Mouse (Mus musculus) midbrain, embryonic 16.5 days (tissue): ENCODE results near the gene Gfer. TPM values are rescaled to one million over a fixed set of nuclear protein-coding genes. Genes with fewer than 3 reads are reported as not detected.
"Not testable (repeated sequence)": the region's sequence is repeated elsewhere in the genome, so short reads cannot be mapped to it uniquely, and the experiment has no call there.

Experiments
- ATAC-seq: fragments of 200-750 bp; cut with Nextera tagmentation; 2 replicates; pipeline ENCODE4 v1.8.0; 2017; ENCODE audit warnings: moderate TSS enrichment
- H3K27ac ChIP-seq: fragments of 300-500 bp; sonication (generic); 2 replicates; pipeline ENCODE4 v1.5.1; 2014; ENCODE audit warnings: mild to moderate bottlenecking, low read length, mixed read lengths
- H3K27me3 ChIP-seq: fragments of 300-500 bp; sonication (generic); 2 replicates; pipeline ENCODE4 v1.6.1; 2014; ENCODE audit warnings: low read depth, low read length, mixed read lengths; ENCODE audit not compliant: control insufficient read depth, insufficient read depth
- H3K36me3 ChIP-seq: fragments of 300-500 bp; sonication (generic); 2 replicates; pipeline ENCODE4 v1.6.1; 2014; ENCODE audit warnings: mild to moderate bottlenecking, low read length, moderate library complexity, mixed read lengths; ENCODE audit not compliant: control insufficient read depth, insufficient read depth
- H3K4me1 ChIP-seq: fragments of 300-500 bp; sonication (generic); 2 replicates; pipeline ENCODE4 v1.6.1; 2014; ENCODE audit warnings: mild to moderate bottlenecking, low read length, mixed read lengths; ENCODE audit not compliant: control insufficient read depth, insufficient read depth
- H3K4me2 ChIP-seq: fragments of 300-500 bp; sonication (generic); 2 replicates; pipeline ENCODE4 v1.6.1; 2014; ENCODE audit warnings: mild to moderate bottlenecking, low read length, mixed read lengths
- H3K4me3 ChIP-seq: fragments of 300-500 bp; sonication (generic); 2 replicates; pipeline ENCODE4 v1.5.1; 2014; ENCODE audit warnings: low read depth, mild to moderate bottlenecking, low read length, moderate library complexity, mixed read lengths
- H3K9ac ChIP-seq: fragments of 300-500 bp; sonication (generic); 2 replicates; pipeline ENCODE4 v1.6.1; 2014; ENCODE audit warnings: low read depth, low read length, mixed read lengths
- H3K9me3 ChIP-seq: fragments of 300-500 bp; sonication (generic); replicated peaks from 2 replicates; pipeline ENCODE4 v1.6.1; 2014; ENCODE audit warnings: mild to moderate bottlenecking, low read length, mixed read lengths; ENCODE audit not compliant: control insufficient read depth, poor library complexity, severe bottlenecking
- WGBS: fragments of 180-500 bp; shearing (Covaris S2); extraction: QIAGEN DNeasy Blood & Tissue Kit; methylation state at CpG from one replicate; pipeline ENCODE4 v1.1.7; 2014; 5-methylcytosine and 5-hydroxymethylcytosine counted together
- polyA plus RNA-seq: library from polyadenylated mRNA; unstranded; fragments of >200 nt; fragmentation: Nextera tagmentation; extraction: Ambion mirVana; gene quantifications from 2 replicates; pipeline ENCODE4 v1.2.1, GENCODE M21; 2015

Gfer gene
- polyA plus RNA-seq, 1 experiment from 2014 or later = 33.7 TPM

DNA sequence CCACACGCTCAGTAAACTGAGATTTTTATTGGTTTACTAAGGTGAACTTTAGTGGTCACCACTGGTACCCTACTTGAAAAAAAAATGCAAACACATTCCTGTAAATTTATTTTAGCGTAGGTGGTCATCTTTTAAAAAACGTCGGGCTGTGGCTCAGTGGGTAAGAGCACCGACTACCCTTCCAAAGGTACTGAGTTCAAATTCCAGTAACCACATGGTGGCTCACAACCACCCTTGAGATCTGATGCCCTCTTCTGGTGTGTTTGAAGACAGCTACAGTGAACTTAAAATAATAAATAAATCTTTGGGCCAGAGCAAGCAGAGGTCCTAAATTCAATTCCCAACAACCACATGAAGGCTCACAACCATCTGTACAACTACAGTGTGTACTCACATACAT lies 23.0 kb upstream of the Gfer start:
- Histone ChIP-seq H3K4me1 (peaks cover 25% of the 10 kb centered on the region), H3K9ac (peak overlapping the region; percentile 89), H3K4me3 (peak overlapping the region; percentile 79), H3K4me2 (peak overlapping the region; percentile 47)
- not testable (repeated sequence) for H3K27ac ChIP-seq, ATAC-seq, H3K27me3 ChIP-seq, H3K36me3 ChIP-seq, H3K9me3 ChIP-seq
- whole genome bisulfite sequencing = 70% methylated on average over 5 of the region's 5 CpGs

DNA sequence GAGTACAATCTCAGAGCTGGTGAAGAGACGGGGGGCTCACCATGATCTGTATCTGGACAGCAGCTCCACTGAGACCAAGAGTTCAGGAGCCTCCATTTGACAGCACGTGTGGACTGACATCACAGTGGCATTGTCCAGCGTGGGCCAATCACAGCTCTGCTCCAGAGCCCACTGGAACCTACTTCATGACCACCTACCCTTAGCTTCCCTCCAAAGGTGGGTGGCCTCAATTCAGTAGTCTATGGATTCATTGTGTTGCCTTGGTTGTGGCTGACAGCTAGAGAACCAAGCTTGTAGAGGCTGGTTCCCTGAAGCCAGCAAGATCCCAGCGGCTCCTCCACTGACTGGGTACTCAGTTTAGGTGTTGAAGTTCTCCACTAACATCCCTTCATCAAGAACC lies 22.0 kb upstream of the Gfer start, which contains the start of the genes Rnf151 and Rps2:
Gene Rnf151, minus strand, starts transcription at position 121 of the 400 bp plus-strand sequence.
Gene Rps2, plus strand, starts transcription at position 174 of the 400 bp plus-strand sequence.
- H3K9ac ChIP-seq = 0 out of 2 replicates have a peak within 1 kb of the TSS, but pooled peaks have one; percentile 89
- no peaks in the 10 kb centered on the region for H3K27me3 ChIP-seq
- H3K4me2 ChIP-seq = peak within 1 kb of the TSS; percentile 47
- H3K4me3 ChIP-seq = no peak within 1 kb of the TSS; the same call in 1 of the 2 replicates
- H3K27ac ChIP-seq = no peak within 1 kb of the TSS
- H3K9me3 ChIP-seq = no peaks in the 10 kb centered on the region
- WGBS = 86% methylated on average over 4 of the region's 4 CpGs
- H3K36me3 ChIP-seq = peaks cover 8% of the 10 kb centered on the region
- peaks cover 17% of the 10 kb centered on the region for H3K4me1 ChIP-seq
- no peak for ATAC-seq

DNA sequence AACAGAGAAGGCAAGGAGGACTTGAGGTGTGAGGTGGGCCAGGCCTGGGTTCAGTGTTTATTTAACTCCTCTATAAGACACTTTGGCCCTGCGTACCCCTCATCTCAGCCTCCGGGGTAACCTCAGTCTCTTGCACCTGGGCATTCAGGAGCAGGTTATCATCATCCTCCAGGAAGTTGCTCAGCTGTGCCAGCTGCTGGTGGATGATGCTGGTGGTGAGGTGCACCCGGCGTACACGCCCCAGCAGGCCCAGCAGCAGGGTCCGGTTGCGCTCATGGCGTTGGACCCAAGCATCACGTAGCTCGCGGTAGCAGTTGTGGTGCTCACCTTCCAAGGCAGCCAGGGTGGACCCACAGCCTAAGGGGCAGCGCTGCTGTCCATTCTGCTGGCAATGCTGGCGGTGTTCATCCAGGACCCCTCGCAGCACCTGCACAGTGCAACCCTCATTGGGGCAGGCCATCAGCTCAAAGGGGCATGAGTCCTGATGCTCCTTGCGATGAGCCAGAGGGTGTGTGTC lies 20.3 kb upstream of the Gfer start:
- H3K4me3 ChIP-seq = no peak overlapping the region
- H3K36me3 ChIP-seq = peaks cover under 1% of the 10 kb centered on the region
- ATAC-seq = no peak
- peaks cover 8% of the 10 kb centered on the region; the same call in 1 of the 2 replicates for H3K4me1 ChIP-seq
- no peak overlapping the region for H3K9ac ChIP-seq
- H3K9me3 ChIP-seq = no peaks in the 10 kb centered on the region
- no peaks in the 10 kb centered on the region for H3K27me3 ChIP-seq
- H3K27ac ChIP-seq = no peak overlapping the region
- no peak overlapping the region for H3K4me2 ChIP-seq
- WGBS = 93% methylated on average over 15 of the region's 15 CpGs

DNA sequence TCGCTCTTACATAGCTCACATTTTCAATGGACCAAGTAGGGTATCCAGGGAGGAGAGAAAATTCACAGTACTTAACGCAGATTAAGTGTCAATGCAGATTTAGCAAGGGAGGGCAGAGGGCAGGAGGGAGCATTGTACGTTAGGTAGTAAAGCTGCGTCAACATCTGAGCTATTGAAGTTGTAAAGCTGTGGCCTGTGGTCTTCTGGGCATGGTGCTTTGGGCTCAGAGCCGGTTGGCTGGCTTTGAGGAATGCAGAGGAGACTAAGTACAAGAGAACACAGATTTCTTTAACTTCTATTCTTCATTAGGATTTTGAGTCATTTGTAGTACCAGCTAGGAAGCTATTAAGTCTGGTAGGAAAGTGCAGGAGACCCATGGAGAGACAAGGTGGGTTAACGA lies 19.6 kb upstream of the Gfer start:
- ATAC-seq = no peak
- 19% methylated on average over 6 of the region's 6 CpGs for WGBS
- no peak overlapping the region for H3K27ac ChIP-seq
- H3K4me3 ChIP-seq = no peak overlapping the region
- H3K9me3 ChIP-seq = no peaks in the 10 kb centered on the region
- peaks cover 4% of the 10 kb centered on the region; the same call in 1 of the 2 replicates for H3K4me1 ChIP-seq
- no peak overlapping the region for H3K4me2 ChIP-seq
- no peaks in the 10 kb centered on the region for H3K27me3 ChIP-seq
- no peak overlapping the region for H3K9ac ChIP-seq
- no peaks in the 10 kb centered on the region; the same call in 1 of the 2 replicates for H3K36me3 ChIP-seq

DNA sequence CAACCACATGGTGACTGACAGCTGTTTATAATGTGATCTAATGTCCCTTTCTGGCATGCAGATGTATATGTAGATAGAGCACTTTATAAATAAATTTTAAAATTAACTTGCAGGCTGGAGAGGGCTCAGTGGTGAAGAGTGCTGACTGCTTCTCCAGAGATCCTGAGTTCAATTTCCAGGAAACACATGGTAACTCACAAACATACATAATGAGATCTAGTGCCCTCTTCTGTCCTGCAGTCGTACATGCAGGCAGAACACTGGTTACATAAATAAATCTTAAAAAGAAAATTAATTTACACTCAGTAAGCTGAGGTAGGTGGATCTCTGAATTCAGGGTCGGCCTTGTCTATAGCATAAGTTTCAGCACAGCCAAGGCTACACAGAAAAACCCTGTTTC lies 12.7 kb upstream of the Gfer start:
- Histone ChIP-seq H3K9ac (no peak overlapping the region), H3K4me3 (no peak overlapping the region), H3K4me2 (no peak overlapping the region), H3K4me1 (peaks cover 10% of the 10 kb centered on the region), H3K9me3 (no peaks in the 10 kb centered on the region), H3K27me3 (no peaks in the 10 kb centered on the region), H3K27ac (no peak overlapping the region), H3K36me3 (peaks cover 12% of the 10 kb centered on the region)
- WGBS = 30% methylated on average over 2 of the region's 2 CpGs
- no peak for ATAC-seq

DNA sequence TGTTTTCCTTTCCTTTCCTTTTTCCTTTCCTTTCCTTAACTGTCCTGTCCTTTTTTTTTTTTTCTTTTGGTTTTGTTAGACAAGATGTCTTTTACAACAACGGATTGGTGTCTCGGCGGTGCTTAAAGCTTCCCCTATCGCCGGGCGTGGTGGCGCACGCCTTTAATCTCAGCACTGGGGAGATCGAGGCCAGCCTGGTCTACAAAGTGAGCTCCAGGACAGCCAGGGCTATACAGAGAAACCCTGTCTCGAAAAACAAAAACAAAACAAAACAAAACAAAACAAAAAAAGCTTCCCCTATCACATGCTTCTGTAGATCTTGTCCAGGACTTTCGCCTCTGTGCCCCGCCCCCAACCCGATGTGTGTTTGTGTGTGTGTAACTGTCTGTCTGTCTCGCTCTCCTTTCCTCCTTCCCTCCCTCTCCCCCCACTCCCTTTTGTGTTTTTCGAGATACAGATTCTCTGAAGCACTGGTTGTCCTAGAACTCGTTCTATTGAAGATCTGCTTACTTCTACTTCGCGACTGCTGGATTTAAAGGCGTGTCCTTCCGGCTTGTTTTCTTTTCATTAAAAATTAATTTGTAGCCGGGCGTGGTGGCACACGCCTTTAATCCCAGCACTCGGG lies 12.0 kb upstream of the Gfer start:
- Histone ChIP-seq H3K9me3 (no peaks in the 10 kb centered on the region), H3K27ac (peak overlapping the region; percentile 76), H3K36me3 (peaks cover 15% of the 10 kb centered on the region), H3K27me3 (no peaks in the 10 kb centered on the region), H3K9ac (peak overlapping the region; percentile 80), H3K4me1 (peaks cover 10% of the 10 kb centered on the region), H3K4me2 (peak overlapping the region; percentile 89), H3K4me3 (peak overlapping the region; percentile 81)
- 0 out of 2 replicates have a peak, but pooled peaks have one; percentile 41 for ATAC-seq
- 7% methylated on average over 24 of the region's 24 CpGs for WGBS

DNA sequence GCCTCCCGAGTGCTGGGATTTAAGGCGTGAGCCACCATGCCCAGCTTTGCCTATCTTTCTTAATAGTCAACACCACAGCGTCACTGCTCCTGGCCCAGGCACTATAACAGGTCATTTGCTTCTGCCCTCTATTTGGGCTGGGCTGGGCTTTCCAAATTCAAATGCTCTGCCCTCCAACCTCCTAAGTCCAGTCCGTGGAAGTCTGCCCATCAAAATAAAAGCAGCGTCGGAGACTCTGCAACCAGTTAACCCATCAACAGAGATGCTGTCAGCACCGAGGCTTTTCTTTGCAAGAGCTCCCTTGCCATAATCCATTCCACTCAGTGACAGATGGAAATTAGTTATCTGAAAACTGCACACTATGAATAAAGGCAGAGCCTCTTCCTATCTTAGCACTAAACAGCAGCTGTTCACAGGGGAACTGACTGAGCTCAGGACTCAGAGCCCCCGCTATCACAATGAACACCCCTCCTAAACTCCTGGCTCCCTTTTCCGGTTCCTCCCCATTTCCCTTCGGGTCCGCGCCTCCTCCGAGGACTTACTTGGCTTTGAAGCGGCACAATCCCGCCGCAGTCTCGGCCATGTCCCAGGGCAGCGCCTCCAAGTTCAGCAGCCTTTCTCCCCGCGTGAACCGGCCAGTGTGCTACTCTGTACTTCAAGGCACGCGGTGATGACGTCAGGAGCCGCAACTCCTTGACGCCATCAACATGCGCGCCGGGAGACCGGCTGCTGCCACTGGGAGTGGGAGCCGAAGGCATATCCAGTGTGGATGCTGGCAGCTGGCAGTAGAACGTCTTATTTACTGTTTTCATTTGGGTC lies 11.2 kb upstream of the Gfer start, which contains the start of gene Tbl3:
Gene Tbl3, minus strand, starts transcription at position 679 of the 819 bp plus-strand sequence.
- Histone ChIP-seq H3K27ac (peak within 1 kb of the TSS; percentile 76), H3K36me3 (peaks cover 17% of the 10 kb centered on the region), H3K27me3 (no peaks in the 10 kb centered on the region), H3K4me1 (peaks cover 10% of the 10 kb centered on the region), H3K9ac (peak within 1 kb of the TSS; percentile 80), H3K4me2 (peak within 1 kb of the TSS; percentile 89), H3K9me3 (no peaks in the 10 kb centered on the region), H3K4me3 (peak within 1 kb of the TSS; percentile 81)
- 4% methylated on average over 32 of the region's 32 CpGs for WGBS
- peak; percentile 89 for ATAC-seq

DNA sequence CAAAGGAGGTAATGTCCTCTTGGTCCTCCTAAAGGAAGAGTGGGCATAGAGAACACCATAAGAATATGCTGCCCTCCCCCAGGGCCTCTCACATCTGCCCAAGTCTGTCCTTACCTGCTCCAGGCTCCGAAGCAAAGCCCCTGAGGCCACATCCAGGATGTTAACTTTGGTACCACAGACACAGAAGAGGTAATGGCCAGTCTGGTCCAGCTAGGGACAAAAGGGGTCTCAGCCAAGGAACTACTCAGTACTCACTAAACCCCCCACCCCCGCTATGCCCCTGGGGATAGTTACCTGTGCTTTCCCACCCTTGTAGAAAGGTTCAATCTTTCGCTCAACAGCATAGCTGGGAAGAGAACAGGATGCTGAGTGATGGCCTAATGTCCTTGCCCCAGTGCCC lies 9.9 kb upstream of the Gfer start:
- peaks cover 10% of the 10 kb centered on the region for H3K4me1 ChIP-seq
- WGBS = 93% methylated on average over 3 of the region's 3 CpGs
- H3K4me2 ChIP-seq = no peak overlapping the region
- no peaks in the 10 kb centered on the region for H3K9me3 ChIP-seq
- ATAC-seq = no peak
- H3K4me3 ChIP-seq = no peak overlapping the region
- no peak overlapping the region for H3K27ac ChIP-seq
- H3K36me3 ChIP-seq = peaks cover 27% of the 10 kb centered on the region
- no peak overlapping the region for H3K9ac ChIP-seq
- no peaks in the 10 kb centered on the region for H3K27me3 ChIP-seq
